Mouse (Mus musculus): ENCODE data around the gene Myo16.
A peak's percentile ranks its signal among the peaks of the same experiment; 100 is the strongest.

The Myo16 gene

GRCm38 (mm10) chr8:10413881-10414280, 260.2 kb downstream of the Myo16 start:
- DNase-seq (ENCODE audit: low spot score), result no peak

GRCm38 (mm10) chr8:10414684-10415212, 261.0 kb downstream of the Myo16 start:
- DNase-seq (ENCODE audit: low spot score), result peak; percentile 53

GRCm38 (mm10) chr8:10415288-10415687, 261.6 kb downstream of the Myo16 start:
- no peak for DNase-seq (ENCODE audit: low spot score)

DNA sequence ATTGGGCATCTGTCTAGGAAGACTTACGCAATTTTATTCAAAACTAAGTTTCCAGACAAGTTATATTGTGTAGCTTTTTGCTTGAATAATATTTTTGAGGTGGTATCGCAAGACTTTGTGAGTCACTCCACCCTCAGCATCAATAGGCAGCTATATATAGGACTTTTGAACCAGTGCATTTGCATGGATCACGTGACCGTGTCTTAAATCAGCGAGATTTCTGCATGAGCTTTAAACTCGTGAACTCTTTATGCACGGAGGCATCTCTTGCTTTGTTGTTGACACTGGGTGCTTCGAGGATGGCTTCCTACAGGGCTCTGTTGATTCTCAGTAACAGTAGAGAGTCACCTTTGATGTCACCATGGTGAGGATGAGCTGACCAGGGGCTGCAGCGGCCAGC, 262.2 kb downstream of the Myo16 start:
- no peak for DNase-seq (ENCODE audit: low spot score)

- DNase-seq (ENCODE audit: low spot score), result no peak
These were observed 263.1 kb downstream of the Myo16 start for GRCm38 (mm10) chr8:10416806-10417205.

GRCm38 (mm10) chr8:10417281-10417680, 263.6 kb downstream of the Myo16 start:
- DNase-seq (ENCODE audit: low spot score), result no peak

DNA sequence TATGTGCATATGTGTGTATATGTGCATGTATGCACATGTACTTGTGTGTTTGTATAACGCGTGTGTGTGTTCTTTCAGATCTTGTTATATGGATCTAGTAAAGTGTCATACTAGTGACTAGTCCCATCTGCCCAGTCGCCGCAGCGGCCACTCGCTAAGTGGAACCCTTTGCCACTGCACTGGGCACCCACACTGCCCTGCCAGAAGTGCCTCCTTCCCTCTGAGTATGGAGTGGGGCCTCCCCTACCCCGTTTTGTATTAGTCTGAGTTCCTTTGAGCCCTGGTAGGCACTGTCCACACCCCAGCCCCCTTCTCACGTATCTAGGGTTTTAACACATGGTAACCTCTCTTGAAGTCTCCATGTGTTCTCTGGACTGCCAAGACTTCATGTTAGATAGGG, 264.3 kb downstream of the Myo16 start:
- no peak for DNase-seq (ENCODE audit: low spot score)

DNA sequence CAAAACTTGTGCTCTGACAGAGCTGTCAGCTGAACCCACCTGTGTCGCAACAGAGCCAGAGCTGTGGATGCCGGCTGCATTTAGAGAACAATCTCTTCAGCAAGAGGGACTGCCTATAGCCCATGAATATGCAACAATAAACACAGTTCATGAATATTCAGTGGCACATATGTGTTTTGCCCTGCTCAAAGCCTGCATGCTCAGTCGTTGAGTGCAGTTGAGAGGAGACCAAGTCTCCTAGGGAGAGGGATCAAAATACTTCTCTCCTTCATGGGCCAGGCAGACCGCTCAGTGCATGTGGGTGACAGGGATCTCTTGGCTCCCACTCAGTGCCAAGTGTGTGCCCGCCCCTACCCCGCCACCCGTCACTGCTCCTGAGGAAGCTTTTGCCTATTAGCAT, 265.3 kb downstream of the Myo16 start:
- DNase-seq (ENCODE audit: low spot score), result no peak

DNA sequence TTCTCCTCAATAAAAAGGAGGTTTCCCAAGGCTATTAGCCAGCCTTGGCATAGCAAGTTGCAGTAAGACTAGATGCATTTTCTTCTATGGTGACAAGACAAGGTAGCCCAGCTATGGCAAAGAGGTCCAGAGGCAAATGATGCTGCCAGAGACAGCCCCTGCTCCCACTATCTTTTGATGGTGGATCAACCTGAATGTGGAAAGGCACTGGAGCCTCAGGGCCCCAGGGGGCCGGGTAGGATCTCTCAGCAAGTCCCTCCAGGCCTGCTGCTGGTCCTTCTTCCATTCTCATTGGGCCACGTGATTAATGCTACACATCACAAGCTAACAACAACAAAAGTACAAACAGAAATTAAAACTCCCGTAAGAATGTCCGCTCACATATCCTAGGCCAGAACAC, 266.0 kb downstream of the Myo16 start:
- no peak for DNase-seq (ENCODE audit: low spot score)

DNA sequence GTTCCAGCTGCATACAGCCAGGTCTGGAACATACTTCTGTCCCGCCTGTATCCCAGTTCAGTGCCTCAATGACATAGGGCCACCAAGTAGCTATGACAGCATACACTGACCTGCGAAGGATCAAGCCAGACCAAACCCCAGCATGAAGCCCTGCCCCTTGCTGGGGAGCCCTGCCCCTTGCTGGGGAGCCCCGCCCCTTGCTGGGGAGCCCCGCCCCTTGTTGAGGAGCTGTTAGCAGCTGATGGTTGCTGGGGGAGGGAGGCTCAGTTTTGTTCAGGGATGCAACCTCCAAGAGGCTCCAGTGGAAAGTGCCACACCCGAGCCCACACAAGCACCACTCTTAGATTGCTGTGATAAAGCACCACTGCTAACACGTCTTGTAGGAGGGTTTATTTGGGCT, 266.8 kb downstream of the Myo16 start:
- no peak for DNase-seq (ENCODE audit: low spot score)

DNA sequence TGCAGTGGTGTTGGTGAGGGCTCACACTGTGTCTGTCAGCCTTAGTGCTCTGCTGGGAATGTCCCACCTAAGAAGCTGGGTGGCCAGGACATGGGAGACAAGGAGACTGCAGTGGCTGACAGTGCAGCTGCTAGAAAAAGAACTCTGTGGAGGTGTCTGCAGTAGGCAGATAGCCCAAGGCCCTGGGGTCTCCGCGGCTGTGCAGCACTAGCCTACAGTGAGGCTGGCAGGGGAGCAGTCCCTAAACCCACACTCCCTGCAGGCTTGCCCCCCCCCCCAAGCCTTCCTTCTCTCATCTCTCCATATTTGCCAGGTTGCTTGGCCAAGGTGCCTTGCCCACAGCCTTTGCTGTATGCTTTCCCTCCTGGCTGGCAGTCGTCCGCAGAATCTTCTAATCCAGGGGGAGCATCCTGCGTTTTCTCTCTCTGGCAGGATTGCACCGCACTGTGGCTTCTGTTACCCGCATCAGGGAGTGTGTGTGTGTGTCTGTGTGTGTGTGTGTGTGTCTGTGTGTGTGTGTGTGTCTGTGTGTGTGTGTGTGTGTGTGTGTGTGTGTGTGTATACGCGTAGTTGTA, 267.9 kb downstream of the Myo16 start:
- DNase-seq (ENCODE audit: low spot score), result no peak

DNA sequence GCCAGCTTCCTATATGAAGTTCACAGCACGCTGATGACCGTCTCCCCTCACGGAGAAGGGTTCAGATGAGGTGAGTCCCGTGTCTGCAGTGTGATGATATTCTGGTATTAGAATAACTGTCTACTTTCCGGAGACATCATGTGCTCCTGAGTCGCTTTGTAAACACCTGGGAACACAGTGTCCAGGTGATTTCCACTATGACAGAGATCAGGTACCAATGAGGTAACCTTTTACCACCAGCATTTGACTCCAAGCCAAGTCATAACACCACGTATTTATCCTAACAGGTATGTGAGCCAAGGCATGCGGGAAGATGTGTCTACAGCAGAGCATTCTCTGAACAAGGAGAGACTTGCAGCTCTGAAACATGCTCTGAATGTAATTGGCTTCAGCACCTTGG, 281.8 kb downstream of the Myo16 start:
- DNase-seq (ENCODE audit: low spot score), result no peak

DNA sequence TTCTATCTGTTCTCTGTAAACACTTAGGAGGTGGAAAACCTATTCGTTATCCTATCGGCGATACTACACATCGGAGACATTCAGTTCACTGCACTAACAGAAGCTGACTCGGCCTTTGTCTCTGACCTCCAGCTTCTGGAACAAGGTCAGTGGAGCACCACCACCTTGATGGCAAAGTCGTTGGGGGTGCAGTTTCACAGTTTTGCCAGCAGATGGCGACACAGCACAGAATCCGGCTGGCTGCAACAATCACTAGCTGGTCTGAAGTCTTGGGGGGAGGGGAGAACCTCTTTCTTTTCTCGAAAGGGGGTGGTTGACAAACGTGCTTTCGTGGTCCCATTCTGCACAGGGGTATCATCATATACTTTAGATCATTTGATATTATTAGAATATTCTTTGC, 285.1 kb downstream of the Myo16 start:
- DNase-seq (ENCODE audit: low spot score), result peak; percentile 65

DNA sequence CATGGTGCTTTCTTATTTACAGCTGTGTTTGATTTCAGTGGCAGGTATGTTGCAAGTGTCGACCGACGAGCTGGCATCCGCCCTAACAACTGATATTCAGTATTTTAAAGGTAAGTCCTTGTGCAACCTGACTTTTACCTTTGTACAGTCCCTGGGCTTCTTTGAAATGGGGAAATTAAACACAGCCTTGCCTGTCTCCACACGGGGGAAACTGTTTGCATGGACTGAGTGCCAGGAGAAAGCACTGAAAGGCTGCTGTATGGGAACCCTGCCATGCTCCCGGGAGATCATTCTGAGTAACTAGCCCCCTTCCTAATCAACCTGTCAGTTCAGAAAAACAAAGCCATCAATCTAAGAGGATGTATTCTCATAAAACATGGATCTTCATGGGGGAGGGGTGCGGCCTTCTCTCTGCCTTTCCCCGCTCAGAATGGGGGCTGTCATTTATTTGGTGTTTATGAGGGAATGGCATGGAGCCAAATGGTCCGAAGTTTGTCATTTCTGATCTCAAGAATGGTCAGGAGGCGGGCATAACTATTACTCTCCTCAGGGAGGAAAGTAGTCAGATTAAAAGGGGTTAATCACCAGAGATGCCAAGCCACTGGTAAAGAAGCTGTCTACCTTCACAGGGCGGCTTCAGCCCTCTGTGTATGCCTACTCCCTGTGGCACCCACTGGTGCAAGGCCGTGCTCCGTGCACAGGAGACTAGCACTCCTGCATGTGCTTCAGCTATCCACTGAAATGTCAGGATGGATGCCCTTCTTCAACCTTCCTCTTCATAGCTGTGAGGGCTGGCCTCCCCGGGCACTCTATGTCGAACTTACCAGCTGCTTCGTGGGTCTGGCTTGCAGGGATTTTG, 286.1 kb downstream of the Myo16 start:
- DNase-seq (ENCODE audit: low spot score), result peak; percentile 36

GRCm38 (mm10) chr8:10442562-10442961, 288.9 kb downstream of the Myo16 start:
- no peak for DNase-seq (ENCODE audit: low spot score)

DNA sequence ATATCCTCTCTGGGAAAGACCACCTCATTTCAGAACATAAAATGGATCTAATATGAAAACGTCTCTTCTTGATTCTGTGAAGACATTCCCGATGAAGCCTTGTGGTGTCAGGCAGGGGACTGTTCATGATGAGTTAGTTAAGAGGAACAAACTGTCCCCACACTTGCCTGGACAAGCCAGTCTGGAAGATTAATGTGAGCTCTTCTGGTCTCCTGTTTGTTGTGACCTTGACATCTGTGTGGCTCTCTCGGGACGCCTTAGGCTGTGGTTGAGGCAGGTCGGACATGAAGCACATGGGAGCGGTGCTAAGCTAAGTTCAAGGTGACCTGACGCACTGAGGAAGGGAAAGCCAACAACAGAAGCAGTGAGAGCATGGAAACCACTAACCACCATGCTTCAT, 291.3 kb downstream of the Myo16 start:
- DNase-seq (ENCODE audit: low spot score), result no peak

DNA sequence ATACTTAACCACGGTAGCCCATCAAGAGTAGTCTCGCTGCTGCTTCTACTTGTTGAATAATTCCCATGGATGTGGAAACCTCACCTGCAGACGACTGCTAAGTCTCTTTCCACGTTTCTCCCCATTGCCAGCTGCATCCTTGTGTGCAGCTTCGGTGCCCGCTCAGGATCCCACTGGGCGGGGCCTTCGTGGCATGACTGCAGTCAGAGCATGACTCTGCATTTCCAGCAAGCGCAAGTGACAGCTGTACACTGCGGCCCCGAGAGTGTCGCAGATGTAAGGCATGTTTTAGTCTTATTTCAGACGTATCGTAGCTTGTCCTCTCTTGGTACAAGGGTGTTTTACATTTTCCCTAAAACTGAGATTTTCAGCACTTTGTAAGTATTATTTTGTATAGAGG, 294.8 kb downstream of the Myo16 start:
- DNase-seq (ENCODE audit: low spot score), result no peak

GRCm38 (mm10) chr8:10453046-10453445, 299.3 kb downstream of the Myo16 start:
- no peak for DNase-seq (ENCODE audit: low spot score)

- no peak for DNase-seq (ENCODE audit: low spot score)
These were observed 304.5 kb downstream of the Myo16 start for GRCm38 (mm10) chr8:10458151-10458649.

DNA sequence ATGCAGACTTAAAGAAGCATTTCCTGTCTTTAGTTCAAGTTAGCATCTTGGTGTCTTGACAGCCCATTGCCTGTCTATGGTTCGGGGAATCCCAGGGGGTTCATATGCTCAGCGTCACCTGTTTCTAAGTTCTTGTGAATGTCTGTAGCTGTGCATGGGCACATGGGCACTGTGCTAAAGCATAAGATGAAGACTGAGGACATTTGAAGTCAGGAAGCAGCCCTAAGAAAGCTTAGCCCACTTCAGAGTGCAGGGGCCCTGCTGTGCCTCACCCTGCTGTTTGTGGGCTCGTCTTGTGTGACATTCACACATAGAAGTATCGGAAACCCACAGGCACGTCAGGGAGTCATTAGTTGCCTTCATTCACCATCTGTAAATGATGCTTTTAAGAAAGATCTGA, 308.6 kb downstream of the Myo16 start:
- DNase-seq (ENCODE audit: low spot score), result no peak

GRCm38 (mm10) chr8:10468490-10468889, 314.8 kb downstream of the Myo16 start:
- DNase-seq (ENCODE audit: low spot score), result peak; percentile 2

- no peak for DNase-seq (ENCODE audit: low spot score)
These were observed 315.9 kb downstream of the Myo16 start for GRCm38 (mm10) chr8:10469658-10470057.

DNA sequence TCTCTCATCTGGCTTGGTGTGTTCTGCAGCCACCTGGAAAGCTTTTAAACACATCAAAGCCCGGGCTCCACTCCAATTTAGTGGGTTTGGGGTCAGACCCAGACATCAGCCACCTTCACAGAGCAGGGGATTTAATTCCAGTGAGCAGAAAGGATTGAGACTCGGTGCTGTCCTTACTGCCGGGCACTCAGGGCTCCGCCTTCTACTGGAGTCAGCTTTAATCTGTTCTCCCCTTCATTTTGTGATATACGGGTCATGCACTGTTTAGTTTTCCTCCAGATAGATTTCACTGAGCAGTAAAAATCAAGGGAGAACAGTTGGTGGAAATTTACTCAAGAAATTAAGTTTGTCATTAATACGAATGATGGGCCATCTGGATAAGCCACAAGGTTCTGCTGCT, 316.6 kb downstream of the Myo16 start:
- no peak for DNase-seq (ENCODE audit: low spot score)
